Mouse (Mus musculus) liver, embryonic 12.5 days (tissue): Measurements from ENCODE around the gene Insl3. TPM values are rescaled to one million over a fixed set of nuclear protein-coding genes. Genes with fewer than 3 reads are reported as not detected.
"Not testable (repeated sequence)": the region's sequence is repeated elsewhere in the genome, so short reads cannot be mapped to it uniquely, and the experiment has no call there.

ENCODE experiments used
- ATAC-seq: fragments of 200-750 bp; cut with Nextera tagmentation; 2 replicates; pipeline ENCODE4 v1.8.0; 2017; ENCODE audit warnings: moderate number of reproducible peaks, mild to moderate bottlenecking, moderate library complexity
- H3K27ac ChIP-seq: fragments of 300-500 bp; sonication (generic); 2 replicates; pipeline ENCODE4 v1.5.1; 2016; ENCODE audit warnings: mild to moderate bottlenecking
- H3K27me3 ChIP-seq: fragments of 300-500 bp; sonication (generic); replicated peaks from 2 replicates; pipeline ENCODE4 v1.6.1; 2016; ENCODE audit warnings: mild to moderate bottlenecking, moderate library complexity
- H3K36me3 ChIP-seq: fragments of 300-500 bp; sonication (generic); 2 replicates; pipeline ENCODE4 v1.6.1; 2016; ENCODE audit warnings: mild to moderate bottlenecking, moderate library complexity
- H3K4me1 ChIP-seq: fragments of 300-500 bp; sonication (generic); 2 replicates; pipeline ENCODE4 v1.6.1; 2016
- H3K4me2 ChIP-seq: fragments of 300-500 bp; sonication (generic); 2 replicates; pipeline ENCODE4 v1.6.1; 2016; ENCODE audit warnings: mild to moderate bottlenecking, moderate library complexity
- H3K4me3 ChIP-seq: fragments of 300-500 bp; sonication (generic); 2 replicates; pipeline ENCODE4 v1.5.1; 2016; ENCODE audit warnings: mild to moderate bottlenecking, moderate library complexity
- H3K9ac ChIP-seq: fragments of 300-500 bp; sonication (generic); 2 replicates; pipeline ENCODE4 v1.6.1; 2016; ENCODE audit warnings: mild to moderate bottlenecking, moderate library complexity
- H3K9me3 ChIP-seq: fragments of 300-500 bp; sonication (generic); replicated peaks from 2 replicates; pipeline ENCODE4 v1.6.1; 2016; ENCODE audit warnings: mild to moderate bottlenecking, moderate library complexity
- WGBS: fragments of 180-500 bp; shearing (Covaris S2); methylation state at CpG from one replicate; pipeline ENCODE4 v1.1.7; 2016; ENCODE audit not compliant: insufficient replicate concordance; 5-methylcytosine and 5-hydroxymethylcytosine counted together
- polyA plus RNA-seq: library from polyadenylated mRNA; unstranded; fragments of >200 nt; fragmentation: Nextera tagmentation; extraction: Ambion mirVana; gene quantifications from 2 replicates; pipeline ENCODE4 v1.2.1, GENCODE M21; 2016

The Insl3 gene
- polyA plus RNA-seq, 1 experiment from 2014 or later: 1.5 TPM

DNA sequence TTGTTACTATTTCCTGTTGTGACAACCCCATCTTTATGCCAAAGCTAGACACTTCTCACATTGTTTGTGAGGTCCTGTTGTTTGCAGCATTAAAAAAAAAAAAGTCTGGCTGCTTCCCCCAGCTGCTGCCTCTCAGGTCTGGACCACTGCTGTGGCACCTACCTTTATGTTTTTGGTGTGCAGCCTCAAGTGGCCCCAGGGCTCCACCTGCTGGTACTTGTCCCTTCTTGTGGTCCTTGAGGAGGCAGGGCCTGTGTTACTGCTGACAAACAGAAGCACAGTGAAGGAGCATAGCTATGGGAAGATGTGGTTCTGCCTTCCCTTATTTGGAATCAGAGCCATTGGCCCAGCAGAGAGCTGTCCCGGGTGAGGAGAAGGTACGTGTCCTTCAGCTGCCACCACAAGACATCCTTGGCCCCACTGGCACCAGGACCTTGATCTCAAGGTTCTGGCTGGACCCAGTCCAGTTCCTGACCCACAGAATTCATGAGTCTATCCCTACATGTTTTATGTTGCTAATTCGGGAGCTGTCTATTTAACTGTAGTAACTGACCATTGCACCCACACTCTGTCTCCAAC lies 42.7 kb downstream of the Insl3 start:
- no peaks in the 10 kb centered on the region for H3K36me3 ChIP-seq
- H3K9me3 ChIP-seq: no peaks in the 10 kb centered on the region
- H3K9ac ChIP-seq: no peak overlapping the region
- H3K4me3 ChIP-seq: no peak overlapping the region
- H3K27me3 ChIP-seq: peaks cover 41% of the 10 kb centered on the region
- no peak for ATAC-seq
- H3K27ac ChIP-seq: no peak overlapping the region
- no peak overlapping the region for H3K4me2 ChIP-seq
- WGBS: 48% methylated on average over 3 of the region's 3 CpGs
- H3K4me1 ChIP-seq: peaks cover 18% of the 10 kb centered on the region

DNA sequence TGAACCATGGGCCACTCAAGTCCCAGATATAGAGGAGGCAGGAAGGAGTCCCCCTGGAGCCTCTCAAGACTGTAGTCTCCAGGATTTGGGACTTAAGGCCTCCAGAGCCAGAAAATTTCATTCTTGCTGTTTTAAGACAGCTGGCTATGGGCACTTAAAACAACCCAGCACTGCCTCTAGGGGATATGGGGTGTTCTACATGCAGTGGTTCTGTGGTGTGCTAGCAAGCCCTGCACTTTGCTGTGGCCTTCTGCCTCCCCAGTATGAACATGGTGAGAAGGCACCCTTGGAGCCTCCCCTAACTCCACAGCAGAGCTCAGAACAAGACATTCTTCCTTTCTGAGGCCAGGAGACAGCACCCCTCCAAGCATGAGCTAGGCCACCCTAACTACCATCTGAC lies 49.3 kb downstream of the Insl3 start:
- not testable (repeated sequence) for H3K9me3 ChIP-seq, H3K36me3 ChIP-seq, ATAC-seq, H3K4me3 ChIP-seq, H3K4me2 ChIP-seq, H3K4me1 ChIP-seq, H3K9ac ChIP-seq, H3K27ac ChIP-seq
- peaks cover 14% of the 10 kb centered on the region; the same call in 1 of the 2 replicates for H3K27me3 ChIP-seq

Other genes starting within 250 kb of the Insl3 start
- 16.0 and 17.4 TPM in 2 replicates for gene Abhd8, start 225.6 kb upstream of the Insl3 start, polyA plus RNA-seq
- gene Mrpl34, start 224.3 kb upstream of the Insl3 start, polyA plus RNA-seq: 168 and 173 TPM in 2 replicates
- gene Dda1, start 220.0 kb upstream of the Insl3 start, polyA plus RNA-seq: 60.6 and 63.1 TPM in 2 replicates
- gene Ano8, start 203.3 kb upstream of the Insl3 start, polyA plus RNA-seq: 1.2 TPM in 2 replicates
- 9.3 and 9.6 TPM in 2 replicates for gene Gtpbp3, start 201.1 kb upstream of the Insl3 start, polyA plus RNA-seq
- 44.8 and 46.7 TPM in 2 replicates for gene Plvap, start 177.5 kb upstream of the Insl3 start, polyA plus RNA-seq
- 0.30 and 0.57 TPM in 2 replicates for gene Ccdc194, start 163.5 kb upstream of the Insl3 start, polyA plus RNA-seq
- gene Bst2, start 151.8 kb upstream of the Insl3 start, polyA plus RNA-seq: 28.7 and 29.4 TPM in 2 replicates
- 39.2 and 42.7 TPM in 2 replicates for gene Mvb12a, start 146.3 kb upstream of the Insl3 start, polyA plus RNA-seq
- 0.61 and 0.75 TPM in 2 replicates for gene Tmem221, start 130.3 kb upstream of the Insl3 start, polyA plus RNA-seq
- 0.32 and 0.36 TPM in 2 replicates for gene Nxnl1, start 122.6 kb upstream of the Insl3 start, polyA plus RNA-seq
- 4.1 and 4.4 TPM in 2 replicates for gene Slc27a1, start 120.3 kb upstream of the Insl3 start, polyA plus RNA-seq
- gene Pgls, start 97.0 kb upstream of the Insl3 start, polyA plus RNA-seq: 138 and 144 TPM in 2 replicates
- 1.3 and 2.3 TPM in 2 replicates for gene Fam129c, start 91.6 kb upstream of the Insl3 start, polyA plus RNA-seq
- 29.0 and 30.1 TPM in 2 replicates for gene Colgalt1, start 78.2 kb upstream of the Insl3 start, polyA plus RNA-seq
- gene Unc13a, start 17.5 kb upstream of the Insl3 start, polyA plus RNA-seq: 0.22 and 0.31 TPM in 2 replicates
- gene Jak3, start 12.9 kb upstream of the Insl3 start, polyA plus RNA-seq: 9.2 and 10.4 TPM in 2 replicates
- 3.6 and 4.2 TPM in 2 replicates for gene B3gnt3, start 12.6 kb downstream of the Insl3 start, polyA plus RNA-seq
- gene Fcho1, start 36.5 kb downstream of the Insl3 start, polyA plus RNA-seq: 19.5 and 20.6 TPM in 2 replicates
- 2.0 and 2.5 TPM in 2 replicates for gene Zfp709, start 192.8 kb downstream of the Insl3 start, polyA plus RNA-seq
- gene Zfp882, start 219.4 kb downstream of the Insl3 start, polyA plus RNA-seq: 1.1 and 1.4 TPM in 2 replicates
- 12.4 and 13.1 TPM in 2 replicates for gene Zfp617, start 219.4 kb downstream of the Insl3 start, polyA plus RNA-seq